Mouse (Mus musculus): Measurements from ENCODE around the gene Fbxw5. TPM values are rescaled to one million over a fixed set of nuclear protein-coding genes. Genes with fewer than 3 reads are reported as not detected.

Fbxw5 gene
- polyA plus RNA-seq, 1 experiment from 2014 or later: 96.1 TPM

- H3K36me3 ChIP-seq: no peaks in the 10 kb centered on the region
- no peak overlapping the region for H3K4me2 ChIP-seq
- H3K27me3 ChIP-seq: no peaks in the 10 kb centered on the region
- H3K27ac ChIP-seq: no peak overlapping the region
- 58% methylated on average over 11 of the region's 11 CpGs for WGBS
- ATAC-seq (replicated peaks; ENCODE audit: low FRiP score): no peak
- H3K9ac ChIP-seq: no peak overlapping the region
- no peak overlapping the region for H3K4me3 ChIP-seq (replicated peaks)
- no peaks in the 10 kb centered on the region for H3K9me3 ChIP-seq (replicated peaks)
- H3K4me1 ChIP-seq: no peaks in the 10 kb centered on the region
Measured at GRCm38 (mm10) chr2:25484901-25485647, 15.5 kb upstream of the Fbxw5 start.

GRCm38 (mm10) chr2:25487965-25488670, 12.4 kb upstream of the Fbxw5 start:
- Histone ChIP-seq H3K27ac (no peak overlapping the region), H3K27me3 (no peaks in the 10 kb centered on the region), H3K4me1 (no peaks in the 10 kb centered on the region), H3K36me3 (no peaks in the 10 kb centered on the region), H3K4me3 (replicated peaks) (no peak overlapping the region), H3K4me2 (no peak overlapping the region), H3K9ac (no peak overlapping the region), H3K9me3 (replicated peaks) (no peaks in the 10 kb centered on the region)
- 65% methylated on average over 6 of the region's 6 CpGs for WGBS
- ATAC-seq (replicated peaks; ENCODE audit: low FRiP score): no peak

GRCm38 (mm10) chr2:25488671-25489068, 11.9 kb upstream of the Fbxw5 start:
- ATAC-seq (replicated peaks; ENCODE audit: low FRiP score): no peak
- H3K9me3 ChIP-seq (replicated peaks): no peaks in the 10 kb centered on the region
- H3K4me2 ChIP-seq: no peak overlapping the region
- no peak overlapping the region for H3K4me3 ChIP-seq (replicated peaks)
- no peaks in the 10 kb centered on the region for H3K27me3 ChIP-seq
- no peak overlapping the region for H3K27ac ChIP-seq
- WGBS: 82% methylated on average over 7 of the region's 7 CpGs
- H3K9ac ChIP-seq: no peak overlapping the region
- no peaks in the 10 kb centered on the region for H3K4me1 ChIP-seq
- H3K36me3 ChIP-seq: no peaks in the 10 kb centered on the region

GRCm38 (mm10) chr2:25492988-25493387, 7.6 kb upstream of the Fbxw5 start:
- 83% methylated on average over 5 of the region's 5 CpGs for WGBS

GRCm38 (mm10) chr2:25493476-25493961, 7.0 kb upstream of the Fbxw5 start, which contains the start of gene Lcn12:
Lcn12 (minus strand) TSS chr2:25493911.
- no peak within 1 kb of the TSS for H3K4me2 ChIP-seq
- WGBS: 89% methylated on average over 5 of the region's 5 CpGs
- no peaks in the 10 kb centered on the region for H3K36me3 ChIP-seq
- H3K4me3 ChIP-seq (replicated peaks): no peak within 1 kb of the TSS
- H3K9ac ChIP-seq: no peak within 1 kb of the TSS
- no peak within 1 kb of the TSS for H3K27ac ChIP-seq
- H3K27me3 ChIP-seq: no peaks in the 10 kb centered on the region
- no peak for ATAC-seq (replicated peaks; ENCODE audit: low FRiP score)
- peaks cover 7% of the 10 kb centered on the region; the same call in 1 of the 2 replicates for H3K4me1 ChIP-seq
- no peaks in the 10 kb centered on the region for H3K9me3 ChIP-seq (replicated peaks)

More at GRCm38 (mm10) chr2:25492988-25493387, 7.6 kb upstream of the Fbxw5 start:
- Histone ChIP-seq H3K27ac (no peak overlapping the region), H3K4me1 (peaks cover 4% of the 10 kb centered on the region; the same call in 1 of the 2 replicates), H3K36me3 (no peaks in the 10 kb centered on the region), H3K27me3 (no peaks in the 10 kb centered on the region), H3K4me2 (no peak overlapping the region), H3K4me3 (replicated peaks) (no peak overlapping the region), H3K9ac (no peak overlapping the region), H3K9me3 (replicated peaks) (no peaks in the 10 kb centered on the region)
- ATAC-seq (replicated peaks; ENCODE audit: low FRiP score): no peak

GRCm38 (mm10) chr2:25496462-25496861, 4.1 kb upstream of the Fbxw5 start:
- no peak overlapping the region for H3K4me3 ChIP-seq (replicated peaks)
- H3K36me3 ChIP-seq: no peaks in the 10 kb centered on the region
- no peak overlapping the region for H3K27ac ChIP-seq
- ATAC-seq (replicated peaks; ENCODE audit: low FRiP score): no peak
- H3K9ac ChIP-seq: no peak overlapping the region
- no peaks in the 10 kb centered on the region for H3K27me3 ChIP-seq
- H3K4me2 ChIP-seq: no peak overlapping the region
- H3K4me1 ChIP-seq: peaks cover 17% of the 10 kb centered on the region
- H3K9me3 ChIP-seq (replicated peaks): no peaks in the 10 kb centered on the region
- WGBS: 49% methylated on average over 4 of the region's 4 CpGs

GRCm38 (mm10) chr2:25497846-25498575, 2.5 kb upstream of the Fbxw5 start:
- H3K4me3 ChIP-seq (replicated peaks): no peak overlapping the region
- peak overlapping the region; percentile 54 for H3K27ac ChIP-seq
- ATAC-seq (replicated peaks; ENCODE audit: low FRiP score): no peak
- no peak overlapping the region for H3K4me2 ChIP-seq
- H3K4me1 ChIP-seq: peaks cover 30% of the 10 kb centered on the region
- no peaks in the 10 kb centered on the region for H3K9me3 ChIP-seq (replicated peaks)
- H3K36me3 ChIP-seq: peaks cover 7% of the 10 kb centered on the region; the same call in 1 of the 2 replicates
- H3K27me3 ChIP-seq: no peaks in the 10 kb centered on the region
- 47% methylated on average over 6 of the region's 6 CpGs for WGBS
- no peak overlapping the region for H3K9ac ChIP-seq

- Histone ChIP-seq H3K27ac (peak overlapping the region; percentile 54; the same call in 1 of the 2 replicates), H3K9me3 (replicated peaks) (no peaks in the 10 kb centered on the region), H3K27me3 (no peaks in the 10 kb centered on the region), H3K4me1 (peaks cover 30% of the 10 kb centered on the region), H3K4me2 (no peak overlapping the region), H3K4me3 (replicated peaks) (no peak overlapping the region), H3K36me3 (peaks cover 15% of the 10 kb centered on the region), H3K9ac (no peak overlapping the region)
- WGBS: 67% methylated on average over 15 of the region's 15 CpGs
- no peak for ATAC-seq (replicated peaks; ENCODE audit: low FRiP score)
Measured at GRCm38 (mm10) chr2:25498622-25499478, 1.7 kb upstream of the Fbxw5 start.

- WGBS: 69% methylated on average over 6 of the region's 6 CpGs
- Histone ChIP-seq H3K4me3 (replicated peaks) (peak overlapping the region; percentile 87), H3K9ac (peak overlapping the region; percentile 93), H3K27ac (peak overlapping the region; percentile 71), H3K4me1 (peaks cover 30% of the 10 kb centered on the region), H3K27me3 (no peaks in the 10 kb centered on the region), H3K4me2 (peak overlapping the region; percentile 93), H3K9me3 (replicated peaks) (no peaks in the 10 kb centered on the region), H3K36me3 (peaks cover 28% of the 10 kb centered on the region)
- ATAC-seq (replicated peaks; ENCODE audit: low FRiP score): peak; percentile 45
Measured at GRCm38 (mm10) chr2:25500071-25500575, 427 bp upstream of the Fbxw5 start.

- ATAC-seq (replicated peaks; ENCODE audit: low FRiP score): no peak
- Histone ChIP-seq H3K36me3 (peaks cover 40% of the 10 kb centered on the region), H3K4me1 (peaks cover 30% of the 10 kb centered on the region), H3K9ac (peak within 1 kb of the TSS; percentile 93), H3K27ac (peak within 1 kb of the TSS; percentile 82), H3K27me3 (no peaks in the 10 kb centered on the region), H3K4me3 (replicated peaks) (peak within 1 kb of the TSS; percentile 87), H3K4me2 (peak within 1 kb of the TSS; percentile 93), H3K9me3 (replicated peaks) (no peaks in the 10 kb centered on the region)
- WGBS: 78% methylated on average over 20 of the region's 20 CpGs
Measured at GRCm38 (mm10) chr2:25501593-25502486, 1.3 kb downstream of the Fbxw5 start, which contains the start of gene C8g. C8g (minus strand) TSS chr2:25501719.
